Comparison of ENCODE assay signal across 10 mouse cellular contexts in genomic region chr5:36359535-36360243, GRCm38 (mm10). TPM values are rescaled to one million over a fixed set of nuclear protein-coding genes. Genes with fewer than 3 reads are reported as not detected.
DNase-seq lines count a peak whose midpoint lies in the region; ATAC-seq and TF ChIP-seq lines count a peak whose summit lies in the region.
"Had no signal": no experiment of that assay in that cellular context is flagged by ENCODE, and none has a peak within 500 bp of the region (broad histone marks: within the 10 kb centered on the region; RNA-seq: fewer than 3 reads in every experiment).

No protein-coding gene starts in this region.

- intact Hi-C loops in gastrocnemius, adult 2 months (cut with DNase I), result no loop called here

- peaks cover 63% of the 10 kb centered on the region for H3K4me1 ChIP-seq in lung, embryonic 15.5 days
- peaks cover 40% of the 10 kb centered on the region for H3K4me1 ChIP-seq in neural tube, embryonic 15.5 days

- no peaks in the 10 kb centered on the region for H3K27me3 ChIP-seq in lung, embryonic 15.5 days
- H3K27me3 ChIP-seq in neural tube, embryonic 15.5 days (replicated peaks), result no peaks in the 10 kb centered on the region

- peak overlapping the region; percentile 66 for H3K27ac ChIP-seq in gastrocnemius, adult 2 months
- H3K27ac ChIP-seq in lung, embryonic 15.5 days, result peak overlapping the region; percentile 64
- H3K27ac ChIP-seq in neural tube, embryonic 15.5 days (replicated peaks), result peak overlapping the region; percentile 56; the same call in 1 of the 2 replicates

- ATAC-seq in lung, embryonic 15.5 days (ENCODE audit: borderline replicate concordance, extremely low read depth, low FRiP score, low TSS enrichment), result peak; percentile 30; the same call in 1 of the 2 replicates
- ATAC-seq in neural tube, embryonic 15.5 days (ENCODE audit: low FRiP score), result peak; percentile 86
- no peak for ATAC-seq in cerebellum, adult (ENCODE audit: insufficient number of reproducible peaks, low FRiP score, low TSS enrichment)
- ATAC-seq: liver, postnatal 0 days had no signal

- H3K4me2 ChIP-seq in lung, embryonic 15.5 days, result no peak overlapping the region
- H3K4me2 ChIP-seq in neural tube, embryonic 15.5 days, result no peak overlapping the region

- H3K36me3 ChIP-seq in lung, embryonic 15.5 days, result no peaks in the 10 kb centered on the region
- no peaks in the 10 kb centered on the region for H3K36me3 ChIP-seq in neural tube, embryonic 15.5 days

- H3K4me3 ChIP-seq in gastrocnemius, adult 2 months, result no peak overlapping the region
- no peak overlapping the region for H3K4me3 ChIP-seq in lung, embryonic 15.5 days
- H3K4me3 ChIP-seq in neural tube, embryonic 15.5 days (replicated peaks), result no peak overlapping the region

- no peaks in the 10 kb centered on the region for H3K9me3 ChIP-seq in lung, embryonic 15.5 days
- H3K9me3 ChIP-seq in neural tube, embryonic 15.5 days (replicated peaks), result no peaks in the 10 kb centered on the region

- DNase-seq in gastrocnemius, adult 2 months, result peak; percentile 73
- no peak for DNase-seq in gastrocnemius, postnatal 4 days (ENCODE audit: low spot score in 2 of 2)
- no peak for DNase-seq in lung, postnatal 10 days
- peak; percentile 52 for DNase-seq in gastrocnemius, postnatal 25 days
- DNase-seq in cerebellum, adult 18-20 months, result no peak
- DNase-seq: kidney, postnatal 25 days; liver, postnatal 0 days had no signal

- H3K9ac ChIP-seq in lung, embryonic 15.5 days, result no peak overlapping the region
- no peak overlapping the region; the same call in 1 of the 2 replicates for H3K9ac ChIP-seq in neural tube, embryonic 15.5 days (replicated peaks)
- H3K9ac ChIP-seq: liver, postnatal 0 days had no signal

- 43% methylated on average over 5 of the region's 5 CpGs for WGBS in lung, embryonic 15.5 days
- WGBS in neural tube, embryonic 15.5 days, result 54% methylated on average over 5 of the region's 5 CpGs

- no peak for TF ChIP-seq CTCF in gastrocnemius, adult 2 months (IDR thresholded peaks at IDR 0.05)

RNA-seq across cellular contexts. Expression of gene Sorcs2, which starts 38.2 kb away (rescaled TPM):
- 1 to 10 TPM in 1 of 2 experiments, under 1 TPM in 1; 0.94 to 2.3 TPM for total RNA-seq in gastrocnemius, adult 2 months (2021)
- 10 to 100 TPM; 35.8 to 38.1 TPM for total RNA-seq in gastrocnemius, postnatal 4 days (2021)
- 19.6 and 21.2 TPM in 2 replicates for polyA plus RNA-seq in lung, embryonic 15.5 days (2015; fragmentation: Nextera tagmentation; extraction: Ambion mirVana)
- total RNA-seq in gastrocnemius, postnatal 25 days (2021), result 1 to 10 TPM; 2.2 to 4.3 TPM
- polyA plus RNA-seq in neural tube, embryonic 15.5 days (2015; fragmentation: Nextera tagmentation; extraction: Ambion mirVana), result 14.2 and 14.8 TPM in 2 replicates

Comparison
In these comparisons a context has a peak if more than half of its experiments do, and no peak if none do; other contexts are left out.
1. DNase-seq: peak in gastrocnemius, adult 2 months (single experiment) and gastrocnemius, postnatal 25 days (single experiment); none in gastrocnemius, postnatal 4 days (0 of 2), lung, postnatal 10 days (single experiment) and cerebellum, adult 18-20 months (0 of 2).
2. RNA of gene Sorcs2, which starts 38.2 kb away (total RNA-seq): 35.8 to 38.1 TPM in gastrocnemius, postnatal 4 days; 2.2 to 4.3 TPM in gastrocnemius, postnatal 25 days and 0.94 to 2.3 TPM in gastrocnemius, adult 2 months; every median in the first group is over 4 times any median in the second.
3. Peak in every context shown above with its lines, with median percentiles within 50 percentile points of each other: H3K27ac ChIP-seq.